Mouse (Mus musculus) embryonic fibroblast, embryonic 13.5 days (primary cell): ENCODE data around the gene Usp33. TPM values are rescaled to one million over a fixed set of nuclear protein-coding genes. Genes with fewer than 3 reads are reported as not detected.
"Not testable (repeated sequence)": the region's sequence is repeated elsewhere in the genome, so short reads cannot be mapped to it uniquely, and the experiment has no call there.

Experiments used
- H3K27ac ChIP-seq: 2 replicates; pipeline ENCODE4 v1.5.1; 2012; ENCODE audit warnings: low read length, control low read depth, inconsistent platforms; ENCODE audit not compliant: insufficient read depth
- H3K4me1 ChIP-seq: 2 replicates; pipeline ENCODE4 v1.6.1; 2011; ENCODE audit warnings: low read length; ENCODE audit not compliant: control insufficient read depth, insufficient read depth
- H3K4me3 ChIP-seq: 2 replicates; pipeline ENCODE4 v1.5.1; 2011; ENCODE audit warnings: mild to moderate bottlenecking, control low read depth, low read length; ENCODE audit not compliant: insufficient read depth
- CTCF ChIP-seq: IDR thresholded peaks from 2 replicates; pipeline ENCODE4 v1.5.1; 2011; ENCODE audit warnings: mild to moderate bottlenecking, control low read depth, low read length, moderate library complexity, borderline replicate concordance; ENCODE audit not compliant: insufficient read depth
- POLR2A ChIP-seq: IDR thresholded peaks from 2 replicates; pipeline ENCODE4 v1.6.1; 2011; ENCODE audit warnings: low read depth, mild to moderate bottlenecking, control low read depth, low read length, moderate library complexity
- polyA plus RNA-seq: library from polyadenylated mRNA; stranded (reverse); fragments of >200 nt; gene quantifications from 2 replicates; pipeline ENCODE4 v1.2.4, GENCODE M21; 2011; ENCODE audit warnings: low read depth; ENCODE audit not compliant: missing spikeins, insufficient read length

Usp33 gene
- polyA plus RNA-seq, 1 experiment = 63.9 TPM

DNA sequence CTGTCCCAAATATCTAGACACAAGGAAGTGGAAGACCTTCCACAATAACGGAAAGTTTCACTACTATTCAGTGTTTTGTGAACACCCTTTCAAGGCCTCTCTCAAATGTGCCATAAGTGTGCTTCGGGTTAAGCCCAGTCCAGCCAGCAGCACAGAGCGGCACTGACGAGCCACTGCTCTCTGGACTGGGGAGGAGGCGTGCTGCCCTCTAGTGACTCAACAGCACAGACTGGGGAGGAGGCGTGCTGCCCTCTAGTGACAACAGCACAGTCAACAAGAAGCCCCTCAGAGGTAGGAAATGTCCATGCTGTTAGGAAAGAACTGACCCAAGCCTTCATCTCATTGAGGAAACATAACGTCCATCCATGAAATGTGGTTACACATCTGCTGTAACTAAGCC, 30.7 kb upstream of the Usp33 start:
- H3K27ac ChIP-seq = no peak overlapping the region
- peak; percentile 100 for TF ChIP-seq CTCF
- TF ChIP-seq POLR2A = no peak
- H3K4me3 ChIP-seq = no peak overlapping the region
- no peaks in the 10 kb centered on the region for H3K4me1 ChIP-seq

DNA sequence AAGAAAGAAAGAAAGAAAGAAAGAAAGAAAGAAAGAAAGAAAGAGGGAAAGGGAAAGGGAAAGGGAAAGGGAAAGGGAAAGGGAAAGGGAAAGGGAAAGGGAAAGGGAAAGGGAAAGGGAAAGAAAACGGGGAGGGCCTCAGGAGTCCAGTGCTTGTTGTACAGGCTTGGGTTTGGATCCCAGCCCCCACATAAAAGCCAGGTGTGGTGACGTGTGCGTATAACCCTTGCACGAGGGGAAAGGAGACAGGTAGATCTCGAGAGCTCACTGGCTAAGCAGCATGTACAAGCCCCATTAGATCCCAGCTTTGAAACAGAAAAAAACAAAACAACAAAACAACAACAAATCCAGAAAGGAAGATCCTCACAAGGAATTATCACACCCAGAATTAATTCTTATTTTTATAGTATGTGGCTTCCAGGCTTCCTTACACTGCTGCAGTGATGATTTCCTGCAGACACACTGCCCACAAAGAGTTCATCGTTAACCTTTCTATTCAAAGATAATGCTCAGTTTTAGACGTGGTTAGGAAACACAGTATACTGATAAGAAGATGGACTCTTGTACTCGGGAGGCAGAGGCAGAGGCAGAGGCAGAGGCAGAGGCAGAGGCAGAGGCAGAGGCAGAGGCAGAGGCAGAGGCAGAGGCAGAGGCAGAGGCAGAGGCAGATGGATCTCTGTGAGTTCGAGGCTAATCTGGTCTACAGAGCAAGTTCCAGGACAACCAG, 29.7 kb upstream of the Usp33 start:
- H3K4me3 ChIP-seq, H3K27ac ChIP-seq, H3K4me1 ChIP-seq: not testable (repeated sequence)

DNA sequence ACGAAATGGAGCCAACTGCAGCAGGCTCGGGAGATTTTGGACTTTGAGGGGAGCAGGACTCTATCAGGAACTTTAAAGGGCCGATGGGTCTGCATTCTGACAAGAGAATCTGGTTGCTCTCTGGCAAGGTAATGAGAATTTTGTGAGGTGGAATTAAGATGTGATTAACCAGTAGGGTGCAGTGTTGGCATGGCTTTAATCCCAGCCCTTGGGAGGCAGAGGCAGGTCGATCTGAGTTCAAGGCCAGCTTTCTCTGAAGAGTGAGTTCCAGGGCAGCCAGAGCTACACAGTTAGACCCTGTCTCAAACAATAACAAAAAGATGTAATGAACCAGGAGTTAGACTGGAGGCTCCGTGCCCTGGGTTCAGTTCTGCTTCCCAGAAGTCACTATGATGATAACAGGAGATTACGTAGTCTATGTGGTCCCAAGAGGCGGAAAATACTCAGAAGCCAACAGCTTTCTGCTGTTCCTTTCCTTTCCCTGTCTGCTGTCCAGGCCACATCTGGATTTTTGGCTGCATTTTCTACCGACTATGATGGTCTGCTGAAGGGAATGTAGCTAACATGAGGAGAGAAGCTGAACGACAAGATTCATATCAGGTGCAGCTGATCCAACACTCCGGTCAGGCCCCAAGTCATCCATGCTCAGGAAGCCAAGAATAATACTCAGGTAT, 25.2 kb upstream of the Usp33 start:
- Histone ChIP-seq H3K4me1 (no peaks in the 10 kb centered on the region), H3K4me3 (no peak overlapping the region), H3K27ac (no peak overlapping the region)
- TF ChIP-seq CTCF (no peak), POLR2A (no peak)

- Histone ChIP-seq H3K27ac (no peak overlapping the region), H3K4me1 (no peaks in the 10 kb centered on the region), H3K4me3 (no peak overlapping the region)
- TF ChIP-seq CTCF (no peak), POLR2A (no peak)
These were observed 24.3 kb upstream of the Usp33 start for GRCm38 (mm10) chr3:152321765-152322547.

- H3K4me1 ChIP-seq = no peaks in the 10 kb centered on the region
- no peak overlapping the region for H3K27ac ChIP-seq
- TF ChIP-seq CTCF (no peak), POLR2A (no peak)
- H3K4me3 ChIP-seq = no peak overlapping the region
These were observed 14.2 kb upstream of the Usp33 start for GRCm38 (mm10) chr3:152332104-152332503.

GRCm38 (mm10) chr3:152332545-152333300, 13.6 kb upstream of the Usp33 start:
- H3K4me3 ChIP-seq = no peak overlapping the region
- H3K27ac ChIP-seq = no peak overlapping the region
- TF ChIP-seq POLR2A (no peak), CTCF (no peak)
- no peaks in the 10 kb centered on the region for H3K4me1 ChIP-seq

DNA sequence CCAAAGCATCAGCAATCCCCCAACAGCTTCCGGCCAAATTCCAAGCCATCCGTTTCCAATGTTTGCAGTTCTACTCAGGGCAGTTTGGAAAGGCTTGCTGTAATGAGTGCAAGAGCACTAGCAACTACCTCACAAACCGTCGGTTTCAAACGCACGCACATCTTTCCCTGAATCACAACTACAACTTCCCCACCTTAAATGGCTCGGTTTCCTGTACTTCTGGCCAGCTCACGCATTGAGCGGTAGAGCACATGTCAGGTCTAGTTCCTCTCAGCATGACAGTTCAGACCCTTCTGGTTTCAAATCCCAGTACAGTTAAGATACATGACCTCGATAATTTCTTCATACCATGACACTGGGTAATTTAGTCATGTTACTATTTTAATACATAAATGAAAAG, 12.6 kb upstream of the Usp33 start:
- TF ChIP-seq POLR2A = no peak
- H3K4me1 ChIP-seq = no peaks in the 10 kb centered on the region
- no peak overlapping the region for H3K4me3 ChIP-seq
- no peak overlapping the region for H3K27ac ChIP-seq

- TF ChIP-seq POLR2A = no peak
- TF ChIP-seq CTCF = no peak
- Histone ChIP-seq H3K4me1 (no peaks in the 10 kb centered on the region), H3K27ac (no peak overlapping the region), H3K4me3 (no peak overlapping the region)
These were observed 10.2 kb upstream of the Usp33 start for GRCm38 (mm10) chr3:152336085-152336484.

GRCm38 (mm10) chr3:152339862-152340557, 6.3 kb upstream of the Usp33 start, which contains the start of gene Miga1:
Gene Miga1 (minus strand): TSS chr3:152340407.
- TF ChIP-seq CTCF = no peak
- no peak for TF ChIP-seq POLR2A
- H3K27ac ChIP-seq = no peak within 1 kb of the TSS

More at GRCm38 (mm10) chr3:152339862-152340557, 6.3 kb upstream of the Usp33 start, which contains the start of gene Miga1:
- Histone ChIP-seq H3K4me1 (no peaks in the 10 kb centered on the region), H3K4me3 (peak within 1 kb of the TSS; percentile 71)
